Mouse (Mus musculus): ENCODE measurements around the gene Mrpl49. TPM values are rescaled to one million over a fixed set of nuclear protein-coding genes. Genes with fewer than 3 reads are reported as not detected.
A peak's percentile ranks its signal among the peaks of the same experiment; 100 is the strongest.

Gene Mrpl49
- polyA plus RNA-seq, 1 experiment from 2014 or later: 75.3 TPM

- peak; percentile 69 for ATAC-seq (replicated peaks; ENCODE audit: insufficient number of reproducible peaks, low FRiP score, low TSS enrichment)
- under 1% methylated on average over 17 of the region's 17 CpGs for WGBS (ENCODE audit: insufficient replicate concordance)
- H3K9me3 ChIP-seq (replicated peaks; ENCODE audit: control insufficient read depth, low read length): no peaks in the 10 kb centered on the region
- H3K4me1 ChIP-seq (ENCODE audit: control insufficient read depth, insufficient read depth, low read length): peaks cover 11% of the 10 kb centered on the region
- peak overlapping the region; percentile 78 for H3K9ac ChIP-seq (ENCODE audit: low read depth, low read length)
- H3K27me3 ChIP-seq (ENCODE audit: control insufficient read depth, insufficient read depth, low read length): no peaks in the 10 kb centered on the region
- peak overlapping the region; percentile 94 for H3K4me2 ChIP-seq
- peak overlapping the region; percentile 64 for H3K27ac ChIP-seq (ENCODE audit: low read depth, low read length)
- peaks cover 23% of the 10 kb centered on the region for H3K36me3 ChIP-seq (ENCODE audit: control insufficient read depth, insufficient read depth, low read length)
- H3K4me3 ChIP-seq (ENCODE audit: low read depth, low read length): peak overlapping the region; percentile 92
Measured at GRCm38 (mm10) chr19:6085417-6085879, 27.9 kb upstream of the Mrpl49 start.

DNA sequence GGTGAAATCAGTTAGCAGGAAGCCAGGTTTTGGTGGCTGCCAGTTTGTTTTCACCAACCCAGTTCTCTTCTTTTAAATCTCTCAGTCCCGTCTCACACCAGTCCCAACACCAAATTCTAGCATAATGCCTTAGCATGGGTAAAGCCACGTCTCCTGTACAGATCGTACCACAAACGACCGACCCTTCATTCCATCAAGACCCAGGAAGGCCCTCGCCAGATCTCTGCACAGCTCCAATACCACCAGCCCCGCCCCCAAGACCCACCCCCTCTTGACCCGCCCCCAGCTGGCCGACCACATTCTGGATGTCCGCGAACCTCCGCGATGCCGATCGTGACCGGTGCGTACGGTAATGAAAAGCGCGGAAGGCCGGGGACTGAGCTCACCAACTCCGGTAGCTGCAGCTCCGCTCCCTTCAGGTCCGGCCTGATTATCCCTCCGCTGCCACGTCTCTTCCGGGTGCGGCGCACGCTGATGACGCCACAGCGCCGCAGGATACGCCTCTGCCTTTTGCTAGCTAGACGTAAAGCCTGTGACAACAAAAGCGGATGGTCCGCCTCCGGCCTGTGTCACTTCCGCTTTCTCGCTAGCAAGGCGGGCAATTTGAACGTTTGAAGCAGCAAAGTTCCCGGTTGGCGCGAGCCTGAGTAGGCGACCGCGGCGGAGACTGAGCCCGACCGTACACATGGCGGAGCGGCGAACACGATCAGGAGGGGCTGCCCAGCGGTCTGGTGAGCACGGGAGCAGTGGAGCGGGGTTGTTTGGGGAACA is 27.1 kb upstream of the Mrpl49 start, which contains the start of the genes Zfpl1 and Cdca5:
Zfpl1 (minus strand) TSS at position 479 of the 771 bp plus-strand sequence.
Cdca5 (plus strand) TSS at position 506 of the 771 bp plus-strand sequence.
- under 1% methylated on average over 58 of the region's 58 CpGs for WGBS (ENCODE audit: insufficient replicate concordance)
- H3K9me3 ChIP-seq (replicated peaks; ENCODE audit: control insufficient read depth, low read length): no peaks in the 10 kb centered on the region
- H3K4me3 ChIP-seq (ENCODE audit: low read depth, low read length): peak within 1 kb of the TSS; percentile 92
- H3K9ac ChIP-seq (ENCODE audit: low read depth, low read length): peak within 1 kb of the TSS; percentile 78
- peak; percentile 78 for ATAC-seq (replicated peaks; ENCODE audit: insufficient number of reproducible peaks, low FRiP score, low TSS enrichment)
- H3K4me1 ChIP-seq (ENCODE audit: control insufficient read depth, insufficient read depth, low read length): peaks cover 11% of the 10 kb centered on the region
- H3K36me3 ChIP-seq (ENCODE audit: control insufficient read depth, insufficient read depth, low read length): peaks cover 18% of the 10 kb centered on the region
- H3K4me2 ChIP-seq: peak within 1 kb of the TSS; percentile 94
- H3K27ac ChIP-seq (ENCODE audit: low read depth, low read length): peak within 1 kb of the TSS; percentile 64
- H3K27me3 ChIP-seq (ENCODE audit: control insufficient read depth, insufficient read depth, low read length): no peaks in the 10 kb centered on the region

- ATAC-seq (replicated peaks; ENCODE audit: insufficient number of reproducible peaks, low FRiP score, low TSS enrichment): no peak
- peaks cover 13% of the 10 kb centered on the region for H3K36me3 ChIP-seq (ENCODE audit: control insufficient read depth, insufficient read depth, low read length)
- H3K4me2 ChIP-seq: no peak within 1 kb of the TSS
- H3K4me3 ChIP-seq (ENCODE audit: low read depth, low read length): no peak within 1 kb of the TSS
- H3K4me1 ChIP-seq (ENCODE audit: control insufficient read depth, insufficient read depth, low read length): peaks cover 11% of the 10 kb centered on the region
- H3K9me3 ChIP-seq (replicated peaks; ENCODE audit: control insufficient read depth, low read length): no peaks in the 10 kb centered on the region
- 86% methylated on average over 9 of the region's 9 CpGs for WGBS (ENCODE audit: insufficient replicate concordance)
- H3K27me3 ChIP-seq (ENCODE audit: control insufficient read depth, insufficient read depth, low read length): no peaks in the 10 kb centered on the region
- H3K27ac ChIP-seq (ENCODE audit: low read depth, low read length): no peak within 1 kb of the TSS
- H3K9ac ChIP-seq (ENCODE audit: low read depth, low read length): no peak within 1 kb of the TSS
Measured at GRCm38 (mm10) chr19:6082156-6082555, 24.6 kb upstream of the Mrpl49 start, which contains the start of gene Gm28374. Gene Gm28374, minus strand, starts transcription at chr19:6082256.

DNA sequence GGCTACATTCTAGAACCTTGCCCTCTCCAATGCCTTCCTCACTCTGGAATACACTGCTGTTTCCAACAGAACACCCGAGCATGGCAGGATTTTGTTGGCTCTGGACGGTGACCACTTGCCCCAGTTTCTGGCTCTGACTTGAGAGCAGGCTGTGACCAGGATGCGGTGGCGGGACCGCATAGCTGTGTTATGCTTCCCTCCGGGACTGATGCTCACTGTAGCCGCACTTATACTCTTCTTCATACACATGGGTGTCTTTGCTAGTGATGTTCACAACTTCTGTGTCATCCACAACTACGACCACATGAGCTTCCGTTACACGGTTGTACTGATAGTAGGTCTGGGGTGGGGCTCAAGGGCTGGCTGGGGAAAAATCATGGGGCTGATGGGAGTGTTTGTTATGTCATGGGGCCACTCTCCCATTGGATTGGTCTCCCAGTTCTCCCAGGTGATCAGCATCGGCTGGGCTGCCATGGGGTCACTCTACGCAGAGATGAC is 22.4 kb upstream of the Mrpl49 start, which contains the start of gene Tmem262:
Tmem262 (plus strand) TSS at position 51 of the 498 bp plus-strand sequence.
- peaks cover 8% of the 10 kb centered on the region for H3K36me3 ChIP-seq (ENCODE audit: control insufficient read depth, insufficient read depth, low read length)

GRCm38 (mm10) chr19:6076564-6077393 is 19.2 kb upstream of the Mrpl49 start, which contains the start of gene Vps51:
Gene Vps51, minus strand, starts transcription at chr19:6077231.
- no peaks in the 10 kb centered on the region for H3K27me3 ChIP-seq (ENCODE audit: control insufficient read depth, insufficient read depth, low read length)
- peak within 1 kb of the TSS; percentile 96 for H3K4me2 ChIP-seq
- H3K4me3 ChIP-seq (ENCODE audit: low read depth, low read length): peak within 1 kb of the TSS; percentile 64
- H3K9me3 ChIP-seq (replicated peaks; ENCODE audit: control insufficient read depth, low read length): no peaks in the 10 kb centered on the region
- WGBS (ENCODE audit: insufficient replicate concordance): 2% methylated on average over 33 of the region's 33 CpGs
- H3K9ac ChIP-seq (ENCODE audit: low read depth, low read length): peak within 1 kb of the TSS; percentile 77
- H3K36me3 ChIP-seq (ENCODE audit: control insufficient read depth, insufficient read depth, low read length): peaks cover 1% of the 10 kb centered on the region
- peak within 1 kb of the TSS; percentile 67 for H3K27ac ChIP-seq (ENCODE audit: low read depth, low read length)
- peaks cover 6% of the 10 kb centered on the region for H3K4me1 ChIP-seq (ENCODE audit: control insufficient read depth, insufficient read depth, low read length)
- ATAC-seq (replicated peaks; ENCODE audit: insufficient number of reproducible peaks, low FRiP score, low TSS enrichment): peak; percentile 72

More for the DNA sequence above, 22.4 kb upstream of the Mrpl49 start, which contains the start of gene Tmem262:
- no peaks in the 10 kb centered on the region for H3K9me3 ChIP-seq (replicated peaks; ENCODE audit: control insufficient read depth, low read length)
- WGBS (ENCODE audit: insufficient replicate concordance): 86% methylated on average over 12 of the region's 12 CpGs
- no peaks in the 10 kb centered on the region for H3K27me3 ChIP-seq (ENCODE audit: control insufficient read depth, insufficient read depth, low read length)
- H3K4me1 ChIP-seq (ENCODE audit: control insufficient read depth, insufficient read depth, low read length): peaks cover 14% of the 10 kb centered on the region
- H3K4me3 ChIP-seq (ENCODE audit: low read depth, low read length): no peak within 1 kb of the TSS
- H3K4me2 ChIP-seq: no peak within 1 kb of the TSS
- H3K9ac ChIP-seq (ENCODE audit: low read depth, low read length): no peak within 1 kb of the TSS
- no peak within 1 kb of the TSS for H3K27ac ChIP-seq (ENCODE audit: low read depth, low read length)
- ATAC-seq (replicated peaks; ENCODE audit: insufficient number of reproducible peaks, low FRiP score, low TSS enrichment): no peak

GRCm38 (mm10) chr19:6073889-6074288 is 16.3 kb upstream of the Mrpl49 start:
- WGBS (ENCODE audit: insufficient replicate concordance): 92% methylated on average over 5 of the region's 5 CpGs
- H3K27ac ChIP-seq (ENCODE audit: low read depth, low read length): no peak overlapping the region
- H3K27me3 ChIP-seq (ENCODE audit: control insufficient read depth, insufficient read depth, low read length): no peaks in the 10 kb centered on the region
- H3K36me3 ChIP-seq (ENCODE audit: control insufficient read depth, insufficient read depth, low read length): peaks cover 14% of the 10 kb centered on the region
- no peak overlapping the region for H3K4me3 ChIP-seq (ENCODE audit: low read depth, low read length)
- H3K9ac ChIP-seq (ENCODE audit: low read depth, low read length): no peak overlapping the region
- no peaks in the 10 kb centered on the region for H3K9me3 ChIP-seq (replicated peaks; ENCODE audit: control insufficient read depth, low read length)
- peaks cover 6% of the 10 kb centered on the region for H3K4me1 ChIP-seq (ENCODE audit: control insufficient read depth, insufficient read depth, low read length)
- no peak for ATAC-seq (replicated peaks; ENCODE audit: insufficient number of reproducible peaks, low FRiP score, low TSS enrichment)
- H3K4me2 ChIP-seq: no peak overlapping the region

GRCm38 (mm10) chr19:6071261-6071660 is 13.7 kb upstream of the Mrpl49 start:
- peaks cover 17% of the 10 kb centered on the region for H3K36me3 ChIP-seq (ENCODE audit: control insufficient read depth, insufficient read depth, low read length)
- WGBS (ENCODE audit: insufficient replicate concordance): 89% methylated on average over 19 of the region's 19 CpGs

GRCm38 (mm10) chr19:6070571-6071250 is 13.1 kb upstream of the Mrpl49 start:
- Histone ChIP-seq H3K27me3 (ENCODE audit: control insufficient read depth, insufficient read depth, low read length) (no peaks in the 10 kb centered on the region), H3K4me3 (ENCODE audit: low read depth, low read length) (no peak overlapping the region), H3K9ac (ENCODE audit: low read depth, low read length) (no peak overlapping the region), H3K4me1 (ENCODE audit: control insufficient read depth, insufficient read depth, low read length) (peaks cover 18% of the 10 kb centered on the region), H3K9me3 (replicated peaks; ENCODE audit: control insufficient read depth, low read length) (no peaks in the 10 kb centered on the region), H3K4me2 (no peak overlapping the region), H3K27ac (ENCODE audit: low read depth, low read length) (no peak overlapping the region), H3K36me3 (ENCODE audit: control insufficient read depth, insufficient read depth, low read length) (peaks cover 17% of the 10 kb centered on the region)
- WGBS (ENCODE audit: insufficient replicate concordance): 85% methylated on average over 31 of the region's 31 CpGs
- no peak for ATAC-seq (replicated peaks; ENCODE audit: insufficient number of reproducible peaks, low FRiP score, low TSS enrichment)

More at GRCm38 (mm10) chr19:6071261-6071660, 13.7 kb upstream of the Mrpl49 start:
- Histone ChIP-seq H3K4me1 (ENCODE audit: control insufficient read depth, insufficient read depth, low read length) (peaks cover 22% of the 10 kb centered on the region), H3K9me3 (replicated peaks; ENCODE audit: control insufficient read depth, low read length) (no peaks in the 10 kb centered on the region), H3K27ac (ENCODE audit: low read depth, low read length) (no peak overlapping the region), H3K4me2 (no peak overlapping the region), H3K9ac (ENCODE audit: low read depth, low read length) (no peak overlapping the region), H3K4me3 (ENCODE audit: low read depth, low read length) (no peak overlapping the region), H3K27me3 (ENCODE audit: control insufficient read depth, insufficient read depth, low read length) (no peaks in the 10 kb centered on the region)
- no peak for ATAC-seq (replicated peaks; ENCODE audit: insufficient number of reproducible peaks, low FRiP score, low TSS enrichment)

Measured in heart, embryonic 11.5 days (tissue).